Mouse (Mus musculus) spleen, postnatal 4 days (tissue): ENCODE measurements at regions not wholly inside any gene's neighbourhood (a gene's known extent, or its start where the extent isn't known, plus 50 kb on each side); places are given as distances from the start of the nearest gene placed in this dataset.
"Not testable (repeated sequence)": the region's sequence is repeated elsewhere in the genome, so short reads cannot be mapped to it uniquely, and the experiment has no call there.

Experiments
- DNase-seq, 2 experiments: peaks; one replicate each; pipeline ENCODE4 v3.0.0; 2022; ENCODE audit warnings: low spot score in 2 of 2

GRCm38 (mm10) chr17:63704991-63705390 is 157.9 kb upstream of the Fer start:
- no peak for DNase-seq

DNA sequence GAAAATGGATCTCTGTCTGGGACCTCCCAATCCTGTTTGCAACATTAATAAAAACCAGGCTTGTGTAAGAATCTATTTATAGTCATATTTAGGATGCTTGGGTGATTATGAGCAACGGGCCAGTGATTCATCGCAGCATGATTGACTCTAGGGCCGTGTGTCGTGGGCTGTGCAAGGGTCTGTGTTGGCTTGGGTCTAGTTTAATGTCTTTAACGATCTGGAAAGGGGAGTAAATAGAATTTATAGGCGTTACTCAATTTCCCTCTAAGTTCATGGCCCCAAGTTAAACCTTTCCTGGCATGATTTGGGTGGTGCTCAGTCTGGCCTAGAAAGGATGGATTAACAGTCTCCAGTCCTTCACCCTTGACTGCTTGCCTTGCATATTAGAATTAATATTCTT is 149.9 kb upstream of the Fer start:
- no peak for DNase-seq

GRCm38 (mm10) chr17:63715687-63716086 is 147.2 kb upstream of the Fer start:
- no peak for DNase-seq

- no peak for DNase-seq
Measured at GRCm38 (mm10) chr17:63716161-63716560, 146.7 kb upstream of the Fer start.

- no peak for DNase-seq
Measured at GRCm38 (mm10) chr17:63717051-63717578, 145.7 kb upstream of the Fer start.

DNA sequence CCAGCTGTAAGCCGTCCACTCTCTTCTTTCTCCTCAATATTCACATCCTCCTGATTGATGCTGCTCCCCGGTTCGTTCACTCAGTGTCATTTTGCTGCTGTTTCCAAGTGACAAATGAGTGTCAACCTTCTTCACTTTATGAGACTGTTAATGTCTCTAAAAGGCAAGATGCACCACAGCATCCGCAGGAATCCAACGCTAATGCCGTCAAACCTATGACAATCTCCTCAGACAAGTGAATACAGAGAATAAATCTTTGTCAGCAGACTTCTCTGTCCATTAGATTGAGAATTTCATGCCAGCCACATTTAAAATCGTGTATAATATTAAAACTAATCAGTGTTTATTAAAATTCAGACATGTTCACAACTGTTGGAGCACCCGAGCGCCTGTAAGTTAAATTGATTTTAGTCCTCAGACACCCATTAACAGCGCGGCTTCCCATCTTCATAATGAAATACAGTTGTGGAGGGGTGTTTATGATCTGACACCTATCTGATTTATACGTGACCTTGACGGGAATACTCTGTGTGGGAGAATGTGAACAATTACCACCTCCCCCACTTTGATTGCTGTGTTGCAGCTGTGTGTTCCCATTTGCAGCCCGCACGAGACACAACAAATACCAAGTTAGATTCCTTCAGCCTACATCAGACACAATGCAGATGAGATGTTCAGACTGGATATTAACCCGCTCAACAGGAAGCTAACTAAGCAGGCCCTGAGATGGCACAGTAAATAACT is 143.7 kb upstream of the Fer start:
- peak in 1 of 2 experiments; percentile 31 for DNase-seq

DNA sequence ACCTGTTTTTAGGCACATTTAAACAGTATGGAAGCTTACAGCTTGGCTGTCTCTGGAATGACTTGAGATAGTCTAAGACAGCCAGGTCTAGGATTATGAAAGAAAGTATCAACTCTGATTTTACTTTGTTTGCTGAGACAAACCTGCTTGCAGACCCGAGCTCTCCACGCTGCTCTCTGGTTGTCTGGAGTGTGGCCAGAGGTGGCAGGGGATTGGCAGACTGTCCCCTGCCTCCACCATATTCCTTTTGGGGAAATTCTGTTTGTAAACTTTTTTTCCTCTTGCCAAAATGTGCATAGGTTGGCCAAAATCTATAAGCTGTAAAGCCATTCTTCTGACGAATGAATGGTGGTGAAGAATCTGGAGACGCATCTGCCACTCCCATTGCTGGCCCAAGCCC is 143.1 kb upstream of the Fer start:
- DNase-seq, result no peak

GRCm38 (mm10) chr17:63720883-63721282 is 142.0 kb upstream of the Fer start:
- no peak for DNase-seq

DNA sequence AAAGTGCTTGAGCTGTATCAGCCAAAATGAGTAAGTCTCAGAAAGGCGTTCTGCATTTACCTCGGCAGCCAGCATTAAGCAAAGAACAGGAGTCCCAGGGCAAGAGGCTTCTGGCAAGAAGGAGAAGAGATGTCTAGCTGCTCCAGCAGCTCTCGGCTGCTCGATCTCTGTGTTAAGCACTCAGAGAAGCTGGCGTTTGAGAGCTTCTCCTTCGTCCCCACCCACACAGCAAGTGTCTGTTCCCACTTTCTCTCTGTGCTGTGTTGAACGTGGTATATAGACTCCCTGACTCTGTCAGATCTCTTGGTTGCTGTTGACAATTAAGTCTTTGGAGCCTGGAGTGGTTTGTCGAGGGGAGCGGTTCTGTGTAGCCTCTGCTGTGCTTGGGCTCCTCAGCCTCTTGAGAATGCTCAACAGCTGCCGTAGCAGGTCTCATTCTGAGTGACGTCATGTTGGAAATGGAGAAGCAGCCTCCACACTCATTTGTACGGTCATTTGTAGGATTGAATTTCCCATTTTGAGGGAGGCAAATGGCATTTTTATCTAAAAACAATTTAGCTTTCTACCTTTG is 140.3 kb upstream of the Fer start:
- DNase-seq, result peak in 1 of 2 experiments; percentile 29

DNA sequence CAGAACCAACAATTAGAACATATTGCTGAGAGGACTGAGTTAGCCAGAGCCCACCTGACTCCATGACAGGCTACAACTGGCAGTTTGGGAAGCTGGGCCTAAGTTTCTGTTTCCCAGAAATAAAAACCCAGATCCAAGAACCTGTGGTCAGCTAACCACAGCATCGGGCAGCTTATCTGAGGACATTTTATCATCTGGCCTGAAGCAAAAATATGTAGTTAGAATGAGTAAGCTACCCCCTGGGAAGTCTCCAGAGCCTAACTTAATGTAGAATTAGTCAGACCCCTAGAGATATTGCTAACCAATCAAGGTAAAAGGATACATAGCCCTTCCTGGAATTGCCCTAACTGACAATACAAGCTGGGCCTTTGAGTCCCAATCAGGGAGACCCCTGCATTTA is 124.7 kb upstream of the Fer start:
- peak in 1 of 2 experiments; percentile 15 for DNase-seq

DNA sequence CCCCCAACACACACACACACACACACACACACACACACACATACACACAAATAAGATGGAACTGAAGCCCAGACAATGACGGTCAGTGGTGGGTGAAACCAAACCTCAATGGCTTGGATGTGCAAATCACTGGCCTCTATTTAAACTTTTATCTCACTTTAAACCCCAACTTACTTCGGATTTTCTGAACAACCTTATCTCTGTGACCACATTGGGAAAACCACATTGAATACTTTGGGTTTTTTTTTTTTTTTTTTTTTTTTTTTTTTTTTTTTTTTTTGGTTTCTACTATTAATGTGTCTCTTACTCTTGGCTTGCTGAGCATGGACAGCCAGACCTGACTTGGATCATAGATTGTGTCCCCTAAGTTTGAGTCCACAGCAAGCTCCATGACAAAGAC is 123.2 kb upstream of the Fer start:
- no peak for DNase-seq

- not testable (repeated sequence) for DNase-seq
Measured at GRCm38 (mm10) chr17:63749257-63749656, 113.6 kb upstream of the Fer start.

GRCm38 (mm10) chr17:63754399-63754798 is 108.5 kb upstream of the Fer start:
- DNase-seq, result peak in 1 of 2 experiments; percentile 51

DNA sequence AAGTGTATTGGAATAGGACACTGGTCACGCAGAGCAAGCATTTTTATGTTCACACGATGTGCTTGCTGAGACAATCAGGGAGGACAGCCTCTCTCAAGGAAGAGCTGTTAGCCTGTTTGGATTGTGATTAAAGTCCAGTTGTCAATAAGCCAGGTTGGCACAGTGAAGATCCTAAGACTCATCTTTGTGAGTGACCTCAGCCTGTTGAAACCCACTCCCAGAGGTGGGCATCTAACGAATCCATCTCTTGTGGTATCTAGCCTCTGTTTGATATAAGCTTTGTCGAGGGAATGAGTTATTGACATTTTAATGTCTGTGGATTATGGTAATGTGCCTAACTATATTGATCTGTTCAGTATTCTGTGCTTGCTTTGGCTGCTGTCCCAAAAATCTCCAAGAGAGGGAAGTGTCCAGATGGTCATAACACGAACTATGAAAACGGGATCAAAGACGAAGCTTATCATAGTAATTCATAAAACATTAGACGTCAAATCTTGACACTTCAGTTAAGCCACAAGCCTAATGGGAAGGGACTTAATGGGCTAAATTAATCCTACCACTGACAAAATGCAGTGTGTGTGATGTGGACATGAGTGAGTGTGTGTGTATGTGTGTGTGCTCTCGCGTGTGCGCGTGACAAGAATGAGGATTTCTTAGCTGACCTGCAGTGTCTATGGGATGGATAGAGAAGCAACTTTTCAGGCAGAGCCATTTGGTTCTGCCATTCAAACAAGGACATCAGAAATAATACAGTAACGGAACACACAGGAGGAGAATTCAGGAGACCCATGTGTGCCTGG is 104.8 kb upstream of the Fer start:
- peak in 1 of 2 experiments; percentile 9 for DNase-seq

- DNase-seq, result peak in 1 of 2 experiments; percentile 26
Measured at GRCm38 (mm10) chr17:63758817-63759404, 104.0 kb upstream of the Fer start.

GRCm38 (mm10) chr17:63761058-63761457 is 101.8 kb upstream of the Fer start:
- DNase-seq, result no peak

DNA sequence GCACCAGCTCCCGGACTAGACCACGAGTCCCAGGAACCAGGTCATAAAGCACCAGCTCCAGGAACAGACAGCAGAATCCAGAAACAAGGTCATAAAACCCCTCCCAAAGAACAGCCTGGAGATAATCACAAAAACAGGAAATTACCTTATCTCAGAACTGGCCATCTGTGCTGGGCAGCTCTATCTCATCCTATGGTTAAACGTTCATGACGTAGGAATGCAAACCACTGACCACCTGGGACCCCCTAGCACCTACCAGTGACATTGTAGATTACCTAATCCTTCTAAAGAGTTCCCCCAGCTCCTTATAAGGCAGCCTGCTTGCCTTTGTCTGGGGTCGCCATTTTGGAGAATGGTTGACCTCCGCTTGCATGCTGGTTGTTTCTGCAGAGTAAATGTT is 91.8 kb upstream of the Fer start:
- DNase-seq, result peak in 1 of 2 experiments; percentile 39

GRCm38 (mm10) chr17:63784381-63785116 is 78.3 kb upstream of the Fer start:
- peak in 1 of 2 experiments; percentile 56 for DNase-seq

- DNase-seq, result no peak
Measured at GRCm38 (mm10) chr17:63786444-63786843, 76.4 kb upstream of the Fer start.

DNA sequence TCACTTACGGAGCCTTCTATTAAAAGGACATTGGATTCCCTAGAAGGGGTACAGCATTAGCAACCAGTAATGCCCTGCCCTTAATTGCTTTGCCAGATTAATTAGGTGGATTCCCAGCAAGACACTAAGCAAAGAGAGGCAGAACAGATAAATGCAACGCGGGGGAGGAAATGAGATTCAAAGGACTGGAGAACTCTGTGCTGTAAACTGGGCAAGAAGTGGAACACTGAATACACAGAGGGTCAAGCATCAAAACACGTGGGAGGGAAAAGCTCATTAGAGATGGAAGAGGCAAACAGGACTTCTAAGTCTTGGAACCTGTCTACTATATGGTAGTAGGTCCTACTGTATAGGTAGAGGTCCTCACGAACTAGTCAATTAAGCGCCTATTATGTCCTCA is 68.5 kb upstream of the Fer start:
- no peak for DNase-seq

GRCm38 (mm10) chr17:63798381-63798780 is 64.5 kb upstream of the Fer start:
- no peak for DNase-seq
